Mouse (Mus musculus) heart, postnatal 4 days (tissue): ENCODE results near the gene Nprl3. TPM values are rescaled to one million over a fixed set of nuclear protein-coding genes. Genes with fewer than 3 reads are reported as not detected.
"Not testable (repeated sequence)": the region's sequence is repeated elsewhere in the genome, so short reads cannot be mapped to it uniquely, and the experiment has no call there.

Experiments used
- DNase-seq: peaks from one replicate; pipeline ENCODE4 v3.0.0; 2021
- total RNA-seq, 2 experiments: library from RNA; stranded (reverse); gene quantifications; 2 replicates each; pipeline ENCODE4 v1.2.3; 2021

The Nprl3 gene
- total RNA-seq = 10 to 100 TPM; 27.1 to 32.1 TPM

DNA sequence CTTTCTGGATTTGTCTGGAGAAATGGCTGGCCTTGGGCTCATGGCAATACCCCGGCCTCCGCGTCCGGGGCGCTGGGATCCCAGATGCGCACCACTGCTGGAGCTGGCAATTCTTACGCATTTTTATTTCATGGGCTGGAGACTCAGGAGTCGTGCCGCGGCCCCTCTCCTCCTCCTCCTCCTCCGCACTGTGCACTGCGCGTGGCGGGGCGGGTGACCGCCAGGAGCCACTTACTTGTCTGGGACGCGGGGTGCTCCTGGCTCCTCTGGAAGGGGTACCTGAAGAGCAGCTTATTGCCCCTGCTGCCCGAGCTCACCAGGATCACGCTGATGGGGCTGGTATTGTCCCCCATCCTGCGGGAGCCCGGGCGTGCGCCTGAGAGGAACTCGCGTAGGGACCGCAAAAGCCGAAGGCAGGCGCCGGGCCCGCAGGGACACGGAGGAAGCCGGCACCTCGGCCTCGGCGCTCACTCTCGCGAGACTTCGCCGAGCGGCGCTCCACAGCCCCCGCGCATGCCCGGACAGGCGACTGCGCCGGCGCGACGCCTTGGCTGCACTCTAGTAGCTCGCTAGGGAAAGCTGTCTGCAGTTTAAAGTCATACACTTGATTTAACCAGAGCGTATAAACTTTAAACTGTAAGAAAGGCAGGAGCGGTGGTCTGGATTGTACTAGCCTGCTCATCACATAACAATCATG is at the start of gene Nprl3:
Gene Nprl3, minus strand, starts transcription at position 520 of the 697 bp plus-strand sequence.
- peak; percentile 98 for DNase-seq

- no peak for DNase-seq
Measured at GRCm38 (mm10) chr11:32316009-32316408, 48.5 kb upstream of the Nprl3 start.

DNA sequence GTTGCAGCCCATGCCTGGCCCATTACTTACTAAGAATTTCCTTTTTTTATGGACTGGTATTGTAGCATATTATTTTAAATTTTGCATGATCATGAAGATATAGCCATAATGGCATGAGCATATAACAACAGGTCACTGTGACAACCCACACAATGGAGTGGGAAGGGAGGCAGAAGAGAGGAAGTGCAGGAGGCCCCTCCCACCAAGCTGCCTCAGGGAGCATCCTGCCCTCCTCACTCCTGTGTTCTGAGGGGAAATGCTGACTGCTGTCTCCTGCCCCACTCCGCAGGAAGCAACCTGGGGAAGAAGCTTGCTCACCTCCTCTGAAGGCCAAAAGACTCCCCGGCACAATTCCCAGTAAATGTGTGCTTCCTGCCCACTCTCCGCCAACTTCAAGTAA is 42.4 kb upstream of the Nprl3 start:
- no peak for DNase-seq

GRCm38 (mm10) chr11:32309446-32309845 is 41.9 kb upstream of the Nprl3 start:
- no peak for DNase-seq

- DNase-seq = no peak
Measured at GRCm38 (mm10) chr11:32307006-32307405, 39.5 kb upstream of the Nprl3 start.

GRCm38 (mm10) chr11:32303455-32303854 is 35.9 kb upstream of the Nprl3 start:
- no peak for DNase-seq

- peak; percentile 43 for DNase-seq
Measured at GRCm38 (mm10) chr11:32302824-32303419, 35.4 kb upstream of the Nprl3 start.

GRCm38 (mm10) chr11:32301506-32301905 is 34.0 kb upstream of the Nprl3 start:
- no peak for DNase-seq

DNA sequence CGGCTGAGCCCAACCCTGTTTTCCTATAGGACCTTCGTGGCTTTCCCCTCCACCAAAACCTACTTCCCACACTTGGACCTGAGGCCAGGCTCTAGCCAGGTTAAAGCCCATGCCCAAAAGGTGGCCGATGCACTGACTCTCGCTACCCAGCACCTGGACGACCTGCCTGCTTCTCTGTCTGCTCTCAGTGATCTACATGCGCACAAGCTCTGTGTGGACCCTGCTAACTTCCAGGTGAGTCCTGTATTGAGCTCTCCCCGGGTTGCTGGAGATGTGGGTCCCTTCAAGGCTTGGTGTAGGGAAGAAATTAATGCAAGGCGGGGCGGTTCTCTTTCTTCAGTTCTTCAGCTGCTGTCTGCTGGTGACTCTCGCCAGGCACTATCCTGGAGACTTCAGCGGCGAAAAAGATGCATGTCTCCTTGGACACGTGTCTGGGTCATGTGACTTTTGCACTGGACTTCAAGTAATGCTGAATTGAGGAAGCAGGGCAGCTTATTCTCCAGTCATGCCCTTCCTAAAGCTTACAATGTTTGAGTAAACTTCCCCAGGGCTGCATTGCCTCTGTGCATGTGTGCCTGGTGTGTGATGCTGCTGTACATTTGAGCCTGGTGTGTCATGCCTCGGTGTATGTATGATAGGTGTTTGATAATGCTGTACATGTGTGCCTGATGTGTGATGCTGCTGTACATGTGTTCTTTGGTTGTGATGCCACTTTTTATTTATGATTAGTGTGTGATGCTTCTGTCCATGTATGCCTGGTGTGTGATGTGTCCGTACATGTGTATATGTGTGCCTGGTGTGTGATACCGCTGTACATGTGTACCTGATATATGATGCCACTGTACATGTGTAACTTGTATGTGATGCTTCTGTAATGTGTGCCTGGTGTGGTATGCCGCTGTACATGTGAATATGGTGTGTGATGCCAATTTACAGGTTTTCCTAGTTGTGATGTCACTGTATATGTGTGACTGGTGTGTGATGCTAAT is 33.1 kb upstream of the Nprl3 start:
- DNase-seq = no peak

DNA sequence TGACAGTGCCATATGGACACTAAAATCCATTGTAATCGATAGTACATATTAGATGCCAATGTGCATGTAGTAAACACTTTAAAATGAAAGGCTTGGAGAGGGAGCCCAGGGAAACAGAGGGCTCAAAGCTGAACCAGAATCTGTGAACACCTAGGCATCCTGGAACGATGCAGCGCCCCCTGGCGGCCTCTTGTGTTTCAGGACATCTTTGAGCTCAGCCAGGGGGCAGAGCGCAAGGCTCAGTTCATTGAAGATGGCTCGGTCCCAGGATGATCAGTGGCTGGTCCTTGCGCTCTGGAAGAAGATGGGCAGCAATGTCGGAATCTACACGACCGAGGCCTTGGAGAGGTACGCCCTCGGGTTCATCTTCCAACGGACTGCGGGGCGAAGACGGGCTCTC is 32.4 kb upstream of the Nprl3 start, which contains the start of gene Hbq1a:
Gene Hbq1a, plus strand, starts transcription at position 205 of the 400 bp plus-strand sequence.
- peak; percentile 73 for DNase-seq

DNA sequence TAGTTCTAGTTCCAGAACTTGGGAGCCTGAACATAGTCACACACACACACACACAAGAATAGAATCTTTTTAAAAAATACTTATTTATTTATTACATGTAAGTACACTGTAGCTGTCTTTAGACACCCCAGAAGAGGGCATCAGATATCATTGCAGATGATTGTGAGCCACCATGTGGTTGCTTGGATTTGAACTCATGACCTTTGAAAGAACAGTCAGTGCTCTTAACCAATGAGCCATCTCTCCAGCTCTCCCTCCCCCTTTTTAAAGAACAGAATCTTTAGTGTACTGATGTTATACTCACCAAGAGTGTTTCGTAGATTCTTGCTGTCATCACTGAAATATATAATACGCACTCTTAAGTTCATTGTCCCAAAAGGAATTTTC is 31.0 kb upstream of the Nprl3 start:
- no peak for DNase-seq

DNA sequence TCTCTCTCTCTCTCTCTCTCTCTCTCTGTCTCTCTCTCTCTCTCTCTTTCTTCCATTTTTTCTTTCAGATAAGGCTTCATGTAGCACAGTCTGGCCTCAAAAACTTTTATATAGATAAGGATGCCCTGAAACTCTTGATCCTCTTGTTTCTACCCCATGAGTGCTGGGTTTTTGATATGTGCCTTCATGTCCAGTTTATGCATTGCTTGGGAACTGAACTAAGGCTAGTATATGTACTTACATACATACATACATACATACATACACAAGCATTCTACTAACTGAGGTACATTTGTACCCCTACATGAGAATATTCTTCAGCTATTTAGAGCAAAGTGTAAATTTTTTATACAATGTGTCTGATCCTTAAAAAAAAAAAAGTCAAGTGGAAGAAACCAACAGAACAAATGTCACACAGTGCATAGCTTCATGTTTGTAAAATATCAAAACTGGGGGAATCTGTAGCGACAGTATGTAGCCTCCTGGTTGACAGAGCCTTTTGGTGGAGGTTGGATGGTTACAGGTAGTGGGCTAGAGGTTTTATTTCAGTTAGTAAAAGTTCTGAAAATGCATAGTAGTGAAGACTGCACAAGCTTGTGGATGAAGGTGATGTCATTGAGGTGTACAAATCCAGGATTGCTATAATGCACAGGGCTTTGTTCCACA is 30.5 kb upstream of the Nprl3 start:
- DNase-seq = no peak

GRCm38 (mm10) chr11:32297417-32297816 is 29.9 kb upstream of the Nprl3 start:
- DNase-seq = not testable (repeated sequence)

DNA sequence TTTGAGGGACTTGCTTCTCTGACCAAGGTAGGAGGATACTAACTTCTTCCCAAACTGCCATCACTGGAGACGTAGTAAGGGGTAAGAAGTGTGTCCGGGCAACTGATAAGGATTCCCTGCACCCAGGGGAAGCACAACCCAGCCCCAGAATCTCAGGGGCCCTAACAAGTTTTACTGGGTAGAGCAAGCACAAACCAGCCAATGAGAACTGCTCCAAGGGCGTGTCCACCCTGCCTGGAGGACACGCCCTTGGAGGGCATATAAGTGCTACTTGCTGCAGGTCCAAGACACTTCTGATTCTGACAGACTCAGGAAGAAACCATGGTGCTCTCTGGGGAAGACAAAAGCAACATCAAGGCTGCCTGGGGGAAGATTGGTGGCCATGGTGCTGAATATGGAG is 28.7 kb upstream of the Nprl3 start, which contains the start of gene Hba-a2:
Gene Hba-a2, plus strand, starts transcription at position 287 of the 400 bp plus-strand sequence.
- DNase-seq = not testable (repeated sequence)

DNA sequence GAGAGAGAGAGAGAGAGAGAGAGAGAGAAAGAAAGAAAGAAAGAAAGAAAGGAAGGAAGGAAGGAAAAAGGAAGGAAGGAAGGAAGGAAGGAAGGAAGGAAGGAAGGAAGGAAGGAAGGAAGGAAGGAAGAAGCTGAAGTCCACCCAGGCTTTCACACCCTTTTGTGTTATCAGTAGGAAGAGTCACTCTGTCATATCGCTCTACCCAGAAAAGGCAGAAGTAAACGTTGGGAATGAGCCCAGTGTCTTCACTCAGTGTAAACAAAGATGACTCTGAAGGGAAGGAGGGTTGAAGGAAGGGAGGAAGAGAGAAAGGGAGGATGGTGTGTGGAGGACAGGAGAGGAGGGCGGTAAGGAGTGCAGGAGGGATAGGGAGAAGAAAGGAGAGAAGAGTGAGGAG is 26.0 kb upstream of the Nprl3 start:
- DNase-seq = not testable (repeated sequence)

GRCm38 (mm10) chr11:32292819-32293218 is 25.3 kb upstream of the Nprl3 start:
- DNase-seq = not testable (repeated sequence)

- no peak for DNase-seq
Measured at GRCm38 (mm10) chr11:32287493-32287825, 20.0 kb upstream of the Nprl3 start.

GRCm38 (mm10) chr11:32286695-32287492 is 19.4 kb upstream of the Nprl3 start, which contains the start of gene Hbq1b:
Gene Hbq1b, plus strand, starts transcription at chr11:32286965.
- DNase-seq = peak; percentile 83

DNA sequence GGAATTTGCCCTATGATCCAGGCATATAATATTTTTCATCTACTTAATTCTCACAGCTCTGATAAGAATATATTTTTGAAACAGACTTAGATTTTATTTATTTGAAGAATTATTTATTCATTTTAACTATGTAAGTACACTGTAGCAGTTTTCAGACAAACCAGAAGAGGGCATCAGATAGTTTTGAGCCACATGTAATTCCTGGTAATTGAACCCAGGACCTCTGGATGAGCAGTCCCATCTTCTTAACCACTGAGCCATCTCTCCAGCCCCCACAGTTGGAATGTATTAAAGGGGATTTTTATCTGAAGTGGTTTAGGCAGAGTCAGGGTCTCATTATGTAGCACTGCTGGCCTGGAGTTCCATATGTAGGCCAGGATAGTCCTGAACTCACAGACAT is 18.4 kb upstream of the Nprl3 start:
- not testable (repeated sequence) for DNase-seq

DNA sequence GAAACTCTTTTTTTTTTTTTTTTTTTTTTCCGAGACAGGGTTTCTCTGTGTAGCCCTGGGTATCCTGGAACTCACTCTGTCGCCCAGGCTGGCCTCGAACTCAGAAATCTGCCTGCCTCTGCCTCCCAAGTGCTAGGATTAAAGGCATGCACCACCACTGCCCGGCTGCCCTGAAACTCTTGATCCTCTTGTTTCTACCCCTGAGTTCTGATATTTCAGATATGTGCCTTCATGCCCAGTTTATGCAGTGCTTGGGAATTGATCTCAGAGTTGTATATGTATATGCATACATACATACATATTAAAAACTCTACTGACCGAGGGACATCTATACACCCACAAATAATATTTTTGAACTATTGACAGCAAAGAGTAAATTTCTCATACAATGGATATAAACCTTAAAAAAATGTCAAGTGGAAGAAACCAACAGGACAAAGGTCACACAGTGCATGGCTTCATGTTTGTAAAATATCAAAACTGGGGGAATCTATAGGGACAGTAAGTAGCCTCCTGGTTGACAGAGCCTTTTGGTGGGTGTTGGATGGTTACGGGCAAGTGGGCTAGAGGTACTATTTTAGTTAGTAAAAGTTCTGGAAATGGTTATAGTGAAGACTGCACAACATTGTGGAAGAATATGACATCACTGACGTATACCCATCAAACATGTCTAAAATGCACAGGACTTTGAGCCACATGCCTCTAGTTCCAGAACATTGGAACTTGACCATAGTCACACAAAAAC is 17.7 kb upstream of the Nprl3 start:
- no peak for DNase-seq

GRCm38 (mm10) chr11:32284582-32284981 is 17.1 kb upstream of the Nprl3 start:
- not testable (repeated sequence) for DNase-seq
